Mouse (Mus musculus) liver, postnatal 0 days (tissue): ENCODE results near the gene Macrod2. TPM values are rescaled to one million over a fixed set of nuclear protein-coding genes. Genes with fewer than 3 reads are reported as not detected.

Experiments used
- ATAC-seq: fragments of 200-750 bp; cut with Nextera tagmentation; 2 replicates; pipeline ENCODE4 v1.8.0; 2017; ENCODE audit warnings: mild to moderate bottlenecking, moderate library complexity
- DNase-seq: peaks from one replicate; pipeline ENCODE4 v3.0.0-alpha.2; 2016
- H3K27ac ChIP-seq: fragments of 300-500 bp; sonication (generic); 2 replicates; pipeline ENCODE4 v1.5.1; 2014; ENCODE audit warnings: antibody characterized with exemption, moderate library complexity, mild to moderate bottlenecking, low read depth
- H3K27me3 ChIP-seq: fragments of 300-500 bp; sonication (generic); 2 replicates; pipeline ENCODE4 v1.6.1; 2014; ENCODE audit warnings: low read length, control low read depth, mixed read lengths; ENCODE audit not compliant: insufficient read depth
- H3K36me3 ChIP-seq: fragments of 300-500 bp; sonication (generic); replicated peaks from 2 replicates; pipeline ENCODE4 v1.6.1; 2014; ENCODE audit warnings: mild to moderate bottlenecking, control low read depth, low read length, moderate library complexity, mixed read lengths; ENCODE audit not compliant: insufficient read depth
- H3K4me1 ChIP-seq: fragments of 300-500 bp; sonication (generic); 2 replicates; pipeline ENCODE4 v1.6.1; 2014; ENCODE audit warnings: antibody characterized with exemption, mild to moderate bottlenecking, control low read depth; ENCODE audit not compliant: insufficient read depth
- H3K4me2 ChIP-seq: fragments of 300-500 bp; sonication (generic); 2 replicates; pipeline ENCODE4 v1.6.1; 2014; ENCODE audit warnings: low read depth, mild to moderate bottlenecking, low read length, moderate library complexity, mixed read lengths
- H3K4me3 ChIP-seq: fragments of 300-500 bp; sonication (generic); 2 replicates; pipeline ENCODE4 v1.5.1; 2014; ENCODE audit warnings: low read depth, low read length
- H3K9ac ChIP-seq: fragments of 300-500 bp; sonication (generic); replicated peaks from 2 replicates; pipeline ENCODE4 v1.6.1; 2014; ENCODE audit warnings: mild to moderate bottlenecking, moderate library complexity
- H3K9me3 ChIP-seq: fragments of 300-500 bp; sonication (generic); 2 replicates; pipeline ENCODE4 v1.6.1; 2016; ENCODE audit warnings: mild to moderate bottlenecking, control low read depth, low read length, mixed read lengths
- CTCF ChIP-seq: sonication (generic); IDR thresholded peaks from 2 replicates; pipeline ENCODE4 v1.5.1; 2016; ENCODE audit warnings: antibody characterized with exemption, low read depth
- EP300 ChIP-seq: IDR thresholded peaks from 2 replicates; pipeline ENCODE4 v1.6.1; 2016; ENCODE audit warnings: antibody characterized with exemption, low read depth, mild to moderate bottlenecking
- WGBS: fragments of 180-500 bp; shearing (Covaris S2); extraction: QIAGEN DNeasy Blood & Tissue Kit; methylation state at CpG from one replicate; pipeline ENCODE4 v1.1.7; 2014; ENCODE audit not compliant: insufficient replicate concordance; 5-methylcytosine and 5-hydroxymethylcytosine counted together
- polyA plus RNA-seq: library from polyadenylated mRNA; unstranded; fragments of >200 nt; fragmentation: Nextera tagmentation; extraction: Ambion mirVana; gene quantifications from 2 replicates; pipeline ENCODE4 v1.2.1, GENCODE M21; 2015

The Macrod2 gene
- polyA plus RNA-seq, 1 experiment from 2014 or later = 9.3 TPM

- Histone ChIP-seq H3K9me3 (no peaks in the 10 kb centered on the region), H3K27ac (no peak overlapping the region), H3K4me2 (no peak overlapping the region), H3K4me1 (no peaks in the 10 kb centered on the region), H3K36me3 (no peaks in the 10 kb centered on the region), H3K9ac (no peak overlapping the region), H3K4me3 (no peak overlapping the region), H3K27me3 (no peaks in the 10 kb centered on the region)
- DNase-seq (no peak), ATAC-seq (no peak)
- TF ChIP-seq EP300 (no peak), CTCF (no peak)
- WGBS = 64% methylated on average over 4 of the region's 4 CpGs
Observed at GRCm38 (mm10) chr2:140439081-140439480, 44.0 kb downstream of the Macrod2 start.

GRCm38 (mm10) chr2:140448636-140449035 lies 53.5 kb downstream of the Macrod2 start:
- no peak for ATAC-seq

DNA sequence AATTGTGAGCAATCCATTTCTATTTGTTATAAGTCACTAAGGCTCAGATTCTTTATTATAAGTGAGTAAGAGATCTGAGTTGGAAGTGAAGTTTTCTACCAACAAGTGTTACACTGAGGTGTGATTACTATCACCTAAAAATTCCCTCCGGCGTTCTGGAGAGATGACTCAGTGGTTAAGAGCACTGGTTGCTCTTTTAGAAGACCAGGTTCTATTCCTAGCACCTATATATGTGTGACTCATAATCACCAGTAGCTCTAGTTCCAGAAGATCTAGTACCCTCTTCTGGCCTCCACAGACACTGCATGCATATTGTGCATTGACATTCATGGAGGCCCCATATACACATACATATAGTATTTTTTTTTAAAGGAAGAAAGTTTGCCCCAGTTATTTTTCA lies 80.7 kb downstream of the Macrod2 start:
- Histone ChIP-seq H3K4me3 (no peak overlapping the region), H3K4me1 (no peaks in the 10 kb centered on the region), H3K9ac (no peak overlapping the region), H3K4me2 (no peak overlapping the region), H3K27me3 (no peaks in the 10 kb centered on the region), H3K27ac (no peak overlapping the region), H3K36me3 (no peaks in the 10 kb centered on the region), H3K9me3 (no peaks in the 10 kb centered on the region)
- no peak for TF ChIP-seq CTCF
- TF ChIP-seq EP300 = no peak
- DNase-seq (no peak), ATAC-seq (no peak)
- WGBS = 84% methylated on average over 2 of the region's 2 CpGs

More at GRCm38 (mm10) chr2:140448636-140449035, 53.5 kb downstream of the Macrod2 start:
- 73% methylated on average over 2 of the region's 2 CpGs for WGBS
- H3K4me2 ChIP-seq = no peak overlapping the region
- no peak for TF ChIP-seq EP300
- TF ChIP-seq CTCF = no peak
- no peak overlapping the region for H3K27ac ChIP-seq
- H3K4me1 ChIP-seq = no peaks in the 10 kb centered on the region
- DNase-seq = no peak
- H3K27me3 ChIP-seq = no peaks in the 10 kb centered on the region
- no peak overlapping the region for H3K4me3 ChIP-seq
- no peaks in the 10 kb centered on the region for H3K36me3 ChIP-seq
- no peaks in the 10 kb centered on the region for H3K9me3 ChIP-seq
- no peak overlapping the region for H3K9ac ChIP-seq

- H3K27me3 ChIP-seq = no peaks in the 10 kb centered on the region
- DNase-seq (no peak), ATAC-seq (no peak)
- 67% methylated on average over 4 of the region's 4 CpGs for WGBS
- H3K9me3 ChIP-seq = no peaks in the 10 kb centered on the region
- H3K4me3 ChIP-seq = no peak overlapping the region
- TF ChIP-seq EP300 (no peak), CTCF (no peak)
- H3K4me2 ChIP-seq = no peak overlapping the region
- H3K36me3 ChIP-seq = no peaks in the 10 kb centered on the region
- H3K9ac ChIP-seq = no peak overlapping the region
- H3K27ac ChIP-seq = no peak overlapping the region
- no peaks in the 10 kb centered on the region for H3K4me1 ChIP-seq
Observed at GRCm38 (mm10) chr2:140476891-140477290, 81.8 kb downstream of the Macrod2 start.

GRCm38 (mm10) chr2:140482604-140483003 lies 87.5 kb downstream of the Macrod2 start:
- no peaks in the 10 kb centered on the region for H3K27me3 ChIP-seq
- H3K27ac ChIP-seq = no peak overlapping the region
- DNase-seq (no peak), ATAC-seq (no peak)
- 78% methylated on average over 2 of the region's 2 CpGs for WGBS
- no peak overlapping the region for H3K4me3 ChIP-seq
- no peaks in the 10 kb centered on the region for H3K9me3 ChIP-seq
- H3K4me1 ChIP-seq = no peaks in the 10 kb centered on the region
- H3K36me3 ChIP-seq = no peaks in the 10 kb centered on the region
- no peak for TF ChIP-seq CTCF
- TF ChIP-seq EP300 = no peak
- H3K4me2 ChIP-seq = no peak overlapping the region
- no peak overlapping the region for H3K9ac ChIP-seq

GRCm38 (mm10) chr2:140497688-140498087 lies 102.6 kb downstream of the Macrod2 start:
- Histone ChIP-seq H3K4me1 (no peaks in the 10 kb centered on the region), H3K4me3 (no peak overlapping the region), H3K36me3 (no peaks in the 10 kb centered on the region), H3K9ac (no peak overlapping the region), H3K9me3 (no peaks in the 10 kb centered on the region), H3K27ac (no peak overlapping the region), H3K27me3 (no peaks in the 10 kb centered on the region), H3K4me2 (no peak overlapping the region)
- ATAC-seq (no peak), DNase-seq (no peak)
- TF ChIP-seq CTCF (no peak), EP300 (no peak)
- 69% methylated on average over 3 of the region's 3 CpGs for WGBS

GRCm38 (mm10) chr2:140500951-140501350 lies 105.8 kb downstream of the Macrod2 start:
- H3K36me3 ChIP-seq = no peaks in the 10 kb centered on the region
- WGBS = 42% methylated on average over 5 of the region's 5 CpGs
- no peak overlapping the region for H3K4me2 ChIP-seq
- ATAC-seq (no peak), DNase-seq (peak; percentile 13)
- no peak overlapping the region for H3K27ac ChIP-seq
- H3K9ac ChIP-seq = no peak overlapping the region
- H3K4me3 ChIP-seq = no peak overlapping the region
- H3K27me3 ChIP-seq = no peaks in the 10 kb centered on the region
- TF ChIP-seq CTCF (peak; percentile 46), EP300 (no peak)
- no peaks in the 10 kb centered on the region for H3K4me1 ChIP-seq
- no peaks in the 10 kb centered on the region for H3K9me3 ChIP-seq
